Mouse (Mus musculus) thymus, adult 18-20 months (tissue): ENCODE data around the gene Glul.

Experiments used
- DNase-seq, 2 experiments: peaks; one replicate each; pipeline ENCODE4 v3.0.0; 2022; ENCODE audit warnings: mixed read lengths in 2 of 2

The Glul gene

DNA sequence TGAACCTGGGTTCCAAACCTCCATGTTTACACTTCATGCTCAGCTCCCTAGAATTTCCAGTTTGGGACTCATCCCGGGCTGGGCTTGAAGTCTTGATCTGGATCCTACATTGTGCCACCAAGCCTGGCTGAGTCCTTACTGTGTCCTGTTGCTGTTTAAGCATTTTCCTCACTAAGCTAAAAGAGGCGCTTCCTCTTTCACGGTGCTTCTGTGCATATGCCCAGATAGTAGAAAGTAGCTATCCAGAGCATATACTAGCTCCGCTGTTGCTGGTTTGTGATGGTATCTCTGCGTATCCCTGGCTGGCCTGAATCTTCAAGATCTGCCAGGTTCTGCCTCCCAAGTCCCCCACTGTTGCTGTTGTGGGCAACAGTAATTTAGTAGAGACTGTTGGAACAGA, 10.7 kb downstream of the Glul start:
- DNase-seq, result no peak

- DNase-seq, result no peak
These were observed 11.6 kb downstream of the Glul start for GRCm38 (mm10) chr1:153911276-153911795.

DNA sequence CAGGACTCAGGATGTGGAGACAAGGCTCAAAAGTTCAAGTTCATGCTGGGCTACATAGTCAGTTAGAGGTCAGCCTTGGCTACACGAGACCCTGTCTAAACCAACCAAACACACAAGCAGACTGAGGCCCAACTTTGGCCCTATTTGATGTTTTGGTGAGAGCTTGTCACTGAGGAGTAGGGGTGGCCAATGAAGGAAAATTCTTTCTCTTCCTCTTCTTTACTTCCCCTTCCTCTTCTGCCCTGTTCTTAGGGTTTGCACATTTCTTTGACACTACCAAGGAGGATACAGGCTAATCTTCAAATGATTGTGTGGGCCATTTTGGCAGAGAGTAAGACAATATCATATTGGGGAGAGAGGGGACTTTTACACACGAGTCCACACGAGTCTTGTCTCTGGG, 14.1 kb downstream of the Glul start:
- DNase-seq, result no peak

- no peak for DNase-seq
These were observed 18.9 kb downstream of the Glul start for GRCm38 (mm10) chr1:153918521-153919206.

DNA sequence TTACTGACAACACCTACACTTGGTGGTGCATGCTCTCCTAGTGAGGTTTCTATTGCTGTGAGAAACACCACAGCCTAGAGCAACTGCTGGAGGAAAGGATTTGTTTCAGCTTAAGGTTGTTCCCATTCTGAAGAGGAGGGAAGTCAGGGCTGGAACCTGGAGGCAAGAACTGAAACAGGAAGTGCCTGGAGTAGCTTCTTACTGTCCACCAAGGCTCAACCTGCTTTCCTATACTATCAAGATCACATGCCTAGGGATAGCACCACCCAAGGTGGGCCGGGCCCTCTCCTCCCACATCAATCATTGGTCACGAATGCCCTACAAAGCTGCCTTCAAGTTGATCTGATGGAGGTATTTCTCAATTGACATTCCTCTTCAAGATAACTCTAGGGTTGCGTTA, 21.9 kb downstream of the Glul start:
- no peak for DNase-seq

DNA sequence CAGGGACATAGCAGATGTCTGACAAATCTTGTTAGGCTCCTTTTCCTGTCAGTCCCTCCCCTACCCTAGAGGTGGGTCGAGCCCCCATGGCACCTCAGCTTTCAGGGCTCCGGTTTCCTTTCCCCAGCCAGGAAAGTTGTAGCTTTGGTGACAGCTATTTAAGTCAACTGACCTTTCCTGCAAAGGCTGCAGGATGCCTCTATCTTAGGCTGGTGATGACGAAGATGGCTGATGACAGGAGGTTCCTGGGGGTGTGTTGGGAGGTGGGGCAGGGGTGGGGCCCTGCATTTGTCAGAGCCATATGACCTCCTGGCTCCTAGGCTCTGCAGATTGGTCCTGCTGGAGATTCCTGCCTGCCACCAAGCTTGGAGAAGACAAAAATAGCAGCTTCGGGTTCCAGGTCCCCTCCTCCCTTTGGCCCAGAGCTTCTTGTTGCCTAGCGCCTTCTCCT, 22.9 kb downstream of the Glul start:
- no peak for DNase-seq

GRCm38 (mm10) chr1:153924395-153925385, 24.9 kb downstream of the Glul start:
- DNase-seq, result no peak

- DNase-seq, result no peak
These were observed 30.7 kb downstream of the Glul start for GRCm38 (mm10) chr1:153930431-153930830.

GRCm38 (mm10) chr1:153933772-153934171, 34.0 kb downstream of the Glul start:
- no peak for DNase-seq

DNA sequence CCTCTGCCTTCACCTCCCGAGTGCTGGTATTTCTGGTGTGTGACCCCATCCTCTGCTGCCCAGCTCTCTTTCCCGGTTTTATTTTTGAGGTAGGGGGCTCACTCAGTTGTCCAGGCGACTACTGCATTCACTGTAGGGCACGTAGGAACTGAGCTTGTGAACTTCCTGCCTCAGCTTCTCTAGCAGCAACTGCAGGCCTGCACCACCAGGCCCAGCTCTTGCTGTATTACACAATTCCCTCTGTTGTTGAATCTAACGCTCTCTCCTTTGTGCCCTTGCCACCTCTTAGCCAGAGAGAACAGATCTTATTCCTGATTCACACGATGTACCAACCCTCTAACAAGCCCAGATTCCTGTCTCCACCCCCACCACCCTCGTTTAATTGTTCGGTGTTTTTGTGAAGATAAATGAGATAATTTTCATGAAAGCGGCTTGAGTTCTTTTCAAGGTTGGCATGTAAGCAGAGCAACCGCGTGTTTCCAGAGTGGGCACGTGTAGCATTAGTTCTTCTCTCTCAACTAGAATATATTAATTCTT, 36.2 kb downstream of the Glul start:
- DNase-seq, result no peak

DNA sequence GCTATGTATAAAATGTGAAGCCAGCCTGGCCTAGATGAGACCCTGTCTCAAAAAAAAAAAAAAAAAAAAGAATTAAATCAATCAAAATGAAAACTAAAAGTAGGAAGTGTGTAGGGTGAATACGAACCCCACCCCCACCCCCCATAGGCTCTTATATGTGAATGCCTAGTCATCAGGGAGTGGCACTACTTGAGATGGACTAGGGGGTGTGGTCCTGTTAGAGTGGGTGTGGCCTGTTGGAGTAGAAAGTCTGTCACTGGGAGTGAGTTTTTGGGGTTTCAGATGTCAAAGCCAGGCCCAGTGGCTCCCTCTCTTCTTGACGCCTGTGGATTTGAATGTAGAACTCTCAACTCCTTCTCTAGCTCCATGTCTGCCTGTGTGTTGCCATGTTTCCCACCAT, 37.3 kb downstream of the Glul start:
- no peak for DNase-seq

DNA sequence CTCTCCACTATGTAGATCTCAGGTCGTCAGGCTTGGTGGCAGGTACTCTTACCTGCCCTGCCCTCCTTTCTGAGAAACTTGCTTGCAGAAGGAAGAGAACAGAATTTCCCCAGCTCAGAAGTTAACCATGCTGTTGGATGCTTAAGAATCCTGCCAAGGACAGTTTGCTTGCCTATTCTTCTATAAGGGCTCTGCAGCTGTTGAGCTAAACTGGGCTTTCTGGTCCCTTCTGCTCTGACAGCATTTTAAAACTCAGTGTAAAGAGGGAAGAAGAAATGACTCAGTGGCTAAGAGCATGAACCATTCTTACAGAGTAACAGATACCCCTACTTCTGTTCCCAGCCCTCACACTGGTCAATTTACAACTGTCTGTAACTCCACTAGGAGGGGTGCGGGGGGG, 41.2 kb downstream of the Glul start:
- DNase-seq, result no peak

- no peak for DNase-seq
These were observed 45.4 kb downstream of the Glul start for GRCm38 (mm10) chr1:153945181-153945580.

GRCm38 (mm10) chr1:153946971-153947370, 47.2 kb downstream of the Glul start:
- DNase-seq, result no peak

GRCm38 (mm10) chr1:153947837-153948236, 48.1 kb downstream of the Glul start:
- DNase-seq, result no peak

DNA sequence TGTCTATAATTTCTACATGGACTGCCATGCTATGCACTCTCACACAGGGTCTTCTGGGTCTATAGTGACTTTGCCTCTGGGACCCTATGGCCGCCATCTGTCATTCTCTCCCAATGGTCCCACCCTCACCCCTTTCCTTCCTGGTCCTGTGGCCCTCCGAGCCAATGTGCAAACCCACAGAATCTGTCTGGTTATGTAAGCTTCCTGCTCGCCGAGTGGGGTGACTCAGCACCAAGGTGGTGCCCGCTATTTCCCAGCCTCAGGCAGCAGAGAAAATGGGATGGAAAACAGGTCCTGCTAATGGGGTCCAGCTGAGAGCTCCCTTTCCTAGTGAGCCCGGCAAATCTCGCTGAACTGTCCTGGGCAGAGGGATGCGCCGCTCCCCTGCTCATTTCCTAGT, 53.5 kb downstream of the Glul start:
- DNase-seq, result no peak

DNA sequence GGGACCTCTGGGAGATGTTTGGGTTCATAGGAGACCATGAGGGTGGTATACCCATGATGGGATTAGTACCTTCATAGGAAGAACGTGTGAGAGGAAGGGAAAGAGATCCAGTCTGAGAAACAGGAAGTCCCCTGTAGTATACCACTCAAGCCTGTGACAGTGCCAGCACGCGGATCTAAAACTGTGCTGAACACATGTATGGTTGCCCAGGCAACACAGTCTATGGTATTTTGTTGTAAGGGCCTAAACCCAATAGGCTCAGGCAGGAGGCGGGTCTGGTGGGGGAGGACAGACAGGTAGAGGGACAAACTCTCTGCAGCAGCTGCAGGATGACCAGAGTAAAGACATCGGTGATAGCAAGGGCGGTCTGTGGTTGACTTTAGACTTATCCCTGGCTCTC, 54.1 kb downstream of the Glul start:
- no peak for DNase-seq

- DNase-seq, result no peak
These were observed 58.1 kb downstream of the Glul start for GRCm38 (mm10) chr1:153957850-153958249.
